Mouse (Mus musculus) embryonic fibroblast, embryonic 13.5 days (primary cell): ENCODE data around the gene Ccdc33. TPM values are rescaled to one million over a fixed set of nuclear protein-coding genes. Genes with fewer than 3 reads are reported as not detected.

Experiments
- H3K27ac ChIP-seq: 2 replicates; pipeline ENCODE4 v1.5.1; 2012; ENCODE audit warnings: low read length, control low read depth, inconsistent platforms; ENCODE audit not compliant: insufficient read depth
- H3K4me1 ChIP-seq: 2 replicates; pipeline ENCODE4 v1.6.1; 2011; ENCODE audit warnings: low read length; ENCODE audit not compliant: control insufficient read depth, insufficient read depth
- H3K4me3 ChIP-seq: 2 replicates; pipeline ENCODE4 v1.5.1; 2011; ENCODE audit warnings: mild to moderate bottlenecking, control low read depth, low read length; ENCODE audit not compliant: insufficient read depth
- CTCF ChIP-seq: IDR thresholded peaks from 2 replicates; pipeline ENCODE4 v1.5.1; 2011; ENCODE audit warnings: mild to moderate bottlenecking, control low read depth, low read length, moderate library complexity, borderline replicate concordance; ENCODE audit not compliant: insufficient read depth
- POLR2A ChIP-seq: IDR thresholded peaks from 2 replicates; pipeline ENCODE4 v1.6.1; 2011; ENCODE audit warnings: low read depth, mild to moderate bottlenecking, control low read depth, low read length, moderate library complexity
- polyA plus RNA-seq: library from polyadenylated mRNA; stranded (reverse); fragments of >200 nt; gene quantifications from 2 replicates; pipeline ENCODE4 v1.2.4, GENCODE M21; 2011; ENCODE audit warnings: low read depth; ENCODE audit not compliant: missing spikeins, insufficient read length

Ccdc33 gene
- polyA plus RNA-seq, 1 experiment, result not detected

DNA sequence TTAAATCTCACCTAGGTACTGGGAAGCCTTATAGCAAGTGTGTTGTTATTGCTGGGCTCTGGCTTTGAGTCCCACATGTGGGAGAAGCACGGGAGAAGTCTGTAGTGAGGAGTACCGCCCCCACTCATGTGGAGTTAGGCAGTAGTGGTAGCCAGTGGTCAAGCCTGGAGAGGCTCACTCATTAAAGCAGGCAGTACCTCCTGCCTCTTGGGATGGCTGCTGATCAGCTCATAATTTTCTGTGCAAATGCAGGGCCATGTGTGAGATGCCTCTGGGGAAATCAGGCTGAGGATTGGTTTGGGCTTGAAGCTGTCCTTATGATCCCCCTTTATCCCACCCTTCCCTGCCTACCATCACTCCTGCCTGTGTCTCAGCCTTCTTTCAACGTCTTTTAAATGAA lies 44.1 kb downstream of the Ccdc33 start:
- no peak for TF ChIP-seq POLR2A
- TF ChIP-seq CTCF, result no peak
- Histone ChIP-seq H3K4me1 (no peaks in the 10 kb centered on the region), H3K4me3 (no peak overlapping the region), H3K27ac (no peak overlapping the region)

GRCm38 (mm10) chr9:58067546-58067945 lies 51.1 kb downstream of the Ccdc33 start:
- H3K27ac ChIP-seq, result no peak overlapping the region
- TF ChIP-seq CTCF (no peak), POLR2A (no peak)
- H3K4me1 ChIP-seq, result no peaks in the 10 kb centered on the region
- H3K4me3 ChIP-seq, result no peak overlapping the region

DNA sequence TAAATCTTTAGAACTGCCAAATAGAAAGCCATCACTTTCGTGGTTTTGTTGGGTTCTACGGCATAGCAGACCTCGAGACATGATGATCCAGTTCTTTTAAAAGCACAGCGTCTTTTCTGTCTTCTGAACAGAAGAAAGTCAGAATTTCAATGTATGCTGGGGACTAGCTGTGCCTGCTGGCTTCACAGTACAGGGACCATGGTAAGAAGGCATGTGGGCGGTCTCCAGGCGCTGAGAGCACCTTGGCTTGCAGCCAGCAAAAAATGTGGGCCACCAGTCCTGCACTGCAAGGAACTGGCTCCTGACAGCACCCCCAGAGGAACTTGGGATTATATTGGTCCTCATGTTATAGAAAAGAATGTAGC lies 51.9 kb downstream of the Ccdc33 start:
- Histone ChIP-seq H3K4me1 (no peaks in the 10 kb centered on the region), H3K27ac (no peak overlapping the region), H3K4me3 (no peak overlapping the region)
- no peak for TF ChIP-seq POLR2A

DNA sequence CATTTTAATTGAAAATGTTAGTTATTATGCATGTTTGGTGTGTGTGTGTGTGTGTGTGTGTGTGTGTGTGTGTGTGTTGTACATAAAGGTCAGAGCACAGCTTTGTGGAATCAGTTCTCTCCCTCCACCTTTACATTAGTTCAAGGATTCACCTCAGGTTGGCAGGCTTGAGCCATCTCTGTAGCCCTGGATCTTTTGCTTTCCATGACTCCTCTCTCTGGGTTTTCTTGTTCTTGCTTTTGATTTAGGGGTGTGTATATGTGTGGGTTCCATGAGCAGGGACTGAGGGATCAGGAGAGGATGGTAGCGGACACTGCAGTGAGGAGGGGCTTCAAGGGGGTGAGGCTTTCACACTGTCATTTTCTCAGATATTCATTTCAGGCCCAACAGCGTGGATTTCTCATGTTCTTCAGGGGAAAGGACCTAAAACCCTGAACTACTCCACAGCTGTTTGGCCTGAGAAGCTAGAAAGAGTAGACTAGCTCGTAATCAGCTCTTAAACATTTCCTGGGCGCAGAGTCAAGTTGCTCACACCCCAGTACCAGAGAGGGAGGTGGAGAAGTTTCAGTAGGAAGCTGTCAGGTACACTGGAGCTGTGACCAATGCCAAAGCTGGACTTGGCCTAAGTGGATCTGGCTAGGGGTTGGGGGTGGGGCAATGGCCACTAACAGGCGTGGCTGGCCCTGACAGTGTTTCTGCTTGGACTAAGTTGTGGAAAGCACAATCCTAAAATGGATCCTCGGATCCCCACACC lies 52.5 kb downstream of the Ccdc33 start:
- no peak overlapping the region for H3K4me3 ChIP-seq
- TF ChIP-seq POLR2A (no peak), CTCF (no peak)
- no peak overlapping the region for H3K27ac ChIP-seq
- H3K4me1 ChIP-seq, result no peaks in the 10 kb centered on the region

- no peak overlapping the region for H3K27ac ChIP-seq
- TF ChIP-seq POLR2A, result no peak
- no peak for TF ChIP-seq CTCF
These were observed 53.1 kb downstream of the Ccdc33 start for GRCm38 (mm10) chr9:58065532-58065931.

DNA sequence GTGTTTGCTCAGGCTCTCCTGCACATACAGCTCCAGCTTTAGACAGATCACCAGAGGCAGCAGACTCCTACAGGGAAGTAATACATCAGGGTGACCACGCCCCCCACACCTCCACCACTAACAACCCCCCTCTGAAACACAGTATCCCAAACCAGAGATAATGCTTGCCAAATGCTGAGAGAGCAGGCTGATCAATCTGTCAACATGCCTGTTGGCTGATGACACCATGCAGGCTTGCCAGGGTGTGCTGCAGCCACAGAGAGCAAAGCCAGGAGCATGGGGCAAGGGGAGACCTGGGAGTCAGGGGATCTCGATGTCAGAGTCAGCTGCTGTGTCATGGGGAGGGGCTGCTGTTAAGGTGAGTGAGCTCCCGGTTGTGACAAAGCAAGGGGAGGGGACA lies 55.1 kb downstream of the Ccdc33 start, which contains the start of gene Stra6:
Stra6 (plus strand) TSS at position 258 of the 400 bp plus-strand sequence.
- Histone ChIP-seq H3K4me3 (no peak within 1 kb of the TSS), H3K27ac (no peak within 1 kb of the TSS), H3K4me1 (no peaks in the 10 kb centered on the region)
- no peak for TF ChIP-seq CTCF
- no peak for TF ChIP-seq POLR2A

More at GRCm38 (mm10) chr9:58065532-58065931, 53.1 kb downstream of the Ccdc33 start:
- no peak overlapping the region for H3K4me3 ChIP-seq
- H3K4me1 ChIP-seq, result no peaks in the 10 kb centered on the region

DNA sequence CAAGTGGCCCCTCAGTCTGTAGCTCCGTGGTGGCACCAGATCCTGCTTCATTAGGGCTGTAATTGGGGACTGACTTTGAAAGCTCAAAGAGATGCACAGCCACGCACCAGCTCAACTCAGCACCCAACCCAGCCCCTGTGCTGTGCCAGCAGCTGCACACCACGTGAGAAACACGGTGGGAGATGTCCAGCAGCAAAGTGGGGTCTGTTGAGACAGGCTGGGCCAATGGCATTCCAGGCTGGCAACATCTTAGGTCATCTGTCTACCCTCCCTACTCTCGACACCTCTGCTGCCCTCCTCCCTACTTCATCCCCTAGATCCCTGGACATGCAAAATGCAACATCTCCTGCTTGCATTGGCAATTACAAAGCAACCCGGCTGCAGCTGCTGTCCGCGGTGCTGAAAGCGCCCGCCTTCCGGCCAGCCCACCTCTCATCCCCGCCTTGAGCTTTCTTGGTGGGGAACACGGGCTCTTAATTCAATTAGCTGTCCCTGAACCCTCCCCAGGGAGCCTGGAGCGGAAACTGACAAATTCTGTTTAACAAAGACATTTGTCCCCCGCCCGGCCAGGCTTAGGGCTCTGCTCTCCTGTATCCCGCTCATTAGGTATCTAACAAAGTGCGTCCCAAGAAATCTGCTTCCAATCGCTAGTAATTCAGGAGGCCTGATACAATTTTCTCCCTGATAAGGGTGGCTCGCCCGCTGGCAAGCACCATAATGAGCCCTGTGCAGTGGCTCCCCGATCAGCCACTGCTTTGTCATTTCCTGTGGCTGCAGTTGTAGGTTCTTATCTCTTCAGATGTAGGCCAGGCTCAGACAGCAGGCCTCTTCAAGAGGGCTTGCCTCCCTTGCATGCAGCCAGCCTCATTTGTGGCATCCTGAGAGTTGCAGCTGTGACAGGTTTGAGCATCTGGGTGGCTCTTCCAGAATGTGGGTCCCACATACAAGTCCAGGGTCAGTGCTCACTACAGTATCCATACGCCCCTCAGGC lies 57.7 kb downstream of the Ccdc33 start:
- no peaks in the 10 kb centered on the region for H3K4me1 ChIP-seq
- no peak overlapping the region for H3K4me3 ChIP-seq
- no peak for TF ChIP-seq CTCF
- TF ChIP-seq POLR2A, result no peak
- H3K27ac ChIP-seq, result no peak overlapping the region

DNA sequence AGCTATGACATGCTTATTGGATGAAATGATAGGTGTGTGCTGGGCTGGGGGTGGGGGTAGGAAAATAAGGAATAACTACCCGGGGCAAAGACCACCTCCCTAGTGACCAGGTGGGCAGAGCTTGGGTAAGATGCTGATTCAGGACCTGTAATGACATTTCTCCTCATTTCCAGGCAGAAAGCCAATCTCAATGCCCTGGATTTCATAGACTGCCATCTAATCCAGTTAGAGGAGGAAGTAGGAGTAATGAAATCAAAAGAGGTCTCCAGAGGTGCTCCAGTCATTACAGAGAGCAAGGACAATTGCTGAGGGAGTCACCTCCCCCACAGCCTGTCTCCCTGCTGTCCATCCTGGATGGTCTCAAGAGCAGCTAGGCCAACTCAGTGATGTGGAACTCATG lies 58.7 kb downstream of the Ccdc33 start:
- TF ChIP-seq POLR2A (no peak), CTCF (no peak)
- Histone ChIP-seq H3K27ac (no peak overlapping the region), H3K4me1 (no peaks in the 10 kb centered on the region), H3K4me3 (no peak overlapping the region)

- H3K4me1 ChIP-seq, result no peaks in the 10 kb centered on the region
- H3K27ac ChIP-seq, result no peak overlapping the region
- no peak overlapping the region for H3K4me3 ChIP-seq
- TF ChIP-seq POLR2A (no peak), CTCF (no peak)
These were observed 63.0 kb downstream of the Ccdc33 start for GRCm38 (mm10) chr9:58055666-58056065.

GRCm38 (mm10) chr9:58054032-58054431 lies 64.6 kb downstream of the Ccdc33 start:
- no peak overlapping the region for H3K4me3 ChIP-seq
- no peak overlapping the region for H3K27ac ChIP-seq
- H3K4me1 ChIP-seq, result no peaks in the 10 kb centered on the region
- no peak for TF ChIP-seq CTCF
- no peak for TF ChIP-seq POLR2A
